Mouse (Mus musculus) erythroid progenitor cell, adult 5-6 weeks (primary cell): ENCODE data around the gene Bad. TPM values are rescaled to one million over a fixed set of nuclear protein-coding genes. Genes with fewer than 3 reads are reported as not detected.
"Not testable (repeated sequence)": the region's sequence is repeated elsewhere in the genome, so short reads cannot be mapped to it uniquely, and the experiment has no call there.

Experiments used
- ATAC-seq: replicated peaks from 2 replicates; pipeline ENCODE4 v1.8.0; 2016; ENCODE audit warnings: moderate number of reproducible peaks, mild to moderate bottlenecking, moderate TSS enrichment, inconsistent platforms; ENCODE audit not compliant: poor library complexity, low FRiP score, severe bottlenecking
- total RNA-seq, 2 experiments: library from RNA; stranded (forward) in 1 of 2; stranded (reverse) in 1 of 2; fragments of 150-400 nt in 1 of 2; fragments of 186-747, 209-891 nt in 1 of 2; gene quantifications; 2 replicates each; pipeline versions ENCODE4 v1.2.3 to v1.2.4; 2015 to 2017; ENCODE audit warnings: low replicate concordance in 2 of 2

The Bad gene
- total RNA-seq, 2 experiments from 2014 or later: 2.9 to 10.9 TPM

GRCm38 (mm10) chr19:6979486-6980380 is 38.1 kb downstream of the Bad start:
- peak; percentile 85 for ATAC-seq

- peak; percentile 80 for ATAC-seq
Measured at GRCm38 (mm10) chr19:6980381-6981093, 38.9 kb downstream of the Bad start, which contains the start of gene Fkbp2. Fkbp2 (minus strand) TSS chr19:6980501.

- no peak for ATAC-seq
Measured at GRCm38 (mm10) chr19:6981465-6981864, 39.8 kb downstream of the Bad start.

- ATAC-seq: no peak
Measured at GRCm38 (mm10) chr19:6983621-6984020, 42.0 kb downstream of the Bad start.

- ATAC-seq: no peak
Measured at GRCm38 (mm10) chr19:6985300-6985699, 43.6 kb downstream of the Bad start.

GRCm38 (mm10) chr19:6985951-6986708 is 44.5 kb downstream of the Bad start:
- ATAC-seq: 0 out of 2 replicates have a peak, but pooled peaks have one; percentile 37

GRCm38 (mm10) chr19:6987061-6987903 is 45.6 kb downstream of the Bad start, which contains the start of gene Vegfb:
Vegfb (minus strand) TSS chr19:6987651.
- peak; percentile 46; the same call in 1 of the 2 replicates for ATAC-seq

GRCm38 (mm10) chr19:6987904-6988285 is 46.2 kb downstream of the Bad start:
- ATAC-seq: no peak

GRCm38 (mm10) chr19:6989251-6989650 is 47.6 kb downstream of the Bad start:
- no peak for ATAC-seq

GRCm38 (mm10) chr19:6990712-6991111 is 49.1 kb downstream of the Bad start:
- ATAC-seq: no peak

- not testable (repeated sequence) for ATAC-seq
Measured at GRCm38 (mm10) chr19:6991166-6991565, 49.5 kb downstream of the Bad start.

GRCm38 (mm10) chr19:6992011-6992858 is 50.6 kb downstream of the Bad start, which contains the start of gene Dnajc4:
Dnajc4 (minus strand) TSS chr19:6992572.
- peak; percentile 91 for ATAC-seq

GRCm38 (mm10) chr19:6993011-6993770 is 51.5 kb downstream of the Bad start:
- 0 out of 2 replicates have a peak, but pooled peaks have one; percentile 7 for ATAC-seq

GRCm38 (mm10) chr19:6994002-6994401 is 52.3 kb downstream of the Bad start:
- no peak for ATAC-seq

- ATAC-seq: no peak
Measured at GRCm38 (mm10) chr19:6994489-6994888, 52.8 kb downstream of the Bad start.

- no peak for ATAC-seq
Measured at GRCm38 (mm10) chr19:6995255-6995991, 53.8 kb downstream of the Bad start.

GRCm38 (mm10) chr19:6996006-6996405 is 54.3 kb downstream of the Bad start, which contains the start of the genes Nudt22 and Trpt1:
Nudt22 (minus strand) TSS chr19:6996117.
Trpt1 (plus strand) TSS chr19:6996131.
- peak; percentile 75 for ATAC-seq
